Mouse (Mus musculus): ENCODE measurements around the gene Armc10. TPM values are rescaled to one million over a fixed set of nuclear protein-coding genes. Genes with fewer than 3 reads are reported as not detected.

Gene Armc10
- polyA plus RNA-seq (2015; fragmentation: Nextera tagmentation; extraction: Ambion mirVana): 25.5 and 27.8 TPM in 2 replicates

DNA sequence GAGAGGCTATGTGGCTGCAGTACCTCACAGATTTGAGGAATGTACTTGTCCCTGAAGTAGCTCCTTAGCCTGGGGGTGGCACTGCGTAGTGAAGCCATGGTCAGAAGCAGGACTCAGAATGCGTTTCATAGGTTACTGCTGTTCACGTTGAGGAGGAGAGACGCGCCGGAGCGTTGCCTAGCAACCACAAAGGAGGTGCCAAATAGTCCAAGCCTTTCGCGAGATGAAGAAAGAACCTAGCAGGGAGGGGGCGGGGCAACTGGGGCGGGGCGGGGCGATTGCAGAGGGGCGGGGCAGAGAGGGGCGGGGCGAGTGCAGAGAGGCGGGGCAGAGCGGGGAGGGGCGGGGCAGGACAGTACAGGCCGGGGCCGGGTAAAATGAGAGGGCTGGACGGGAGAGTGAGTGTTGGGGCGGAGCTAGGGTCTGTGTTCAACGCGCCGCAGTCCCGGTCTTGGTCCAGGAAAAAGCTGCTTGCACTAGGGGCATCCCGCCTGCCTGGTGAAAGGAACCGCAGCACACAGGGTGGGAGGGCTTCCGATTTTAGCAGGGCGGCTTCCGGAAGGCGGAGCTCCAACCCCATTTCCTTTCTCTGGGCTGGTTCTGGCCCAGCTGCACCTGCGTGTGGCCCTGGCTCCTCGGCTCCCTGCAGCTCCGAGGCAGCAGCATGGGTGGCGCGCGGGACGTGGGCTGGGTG is at the start of gene Armc10, which contains the start of gene Fbxl13:
TSS of gene Armc10 (plus strand) at position 375 of the 694 bp plus-strand sequence.
TSS of gene Fbxl13 (minus strand) at position 196 of the 694 bp plus-strand sequence.

DNA sequence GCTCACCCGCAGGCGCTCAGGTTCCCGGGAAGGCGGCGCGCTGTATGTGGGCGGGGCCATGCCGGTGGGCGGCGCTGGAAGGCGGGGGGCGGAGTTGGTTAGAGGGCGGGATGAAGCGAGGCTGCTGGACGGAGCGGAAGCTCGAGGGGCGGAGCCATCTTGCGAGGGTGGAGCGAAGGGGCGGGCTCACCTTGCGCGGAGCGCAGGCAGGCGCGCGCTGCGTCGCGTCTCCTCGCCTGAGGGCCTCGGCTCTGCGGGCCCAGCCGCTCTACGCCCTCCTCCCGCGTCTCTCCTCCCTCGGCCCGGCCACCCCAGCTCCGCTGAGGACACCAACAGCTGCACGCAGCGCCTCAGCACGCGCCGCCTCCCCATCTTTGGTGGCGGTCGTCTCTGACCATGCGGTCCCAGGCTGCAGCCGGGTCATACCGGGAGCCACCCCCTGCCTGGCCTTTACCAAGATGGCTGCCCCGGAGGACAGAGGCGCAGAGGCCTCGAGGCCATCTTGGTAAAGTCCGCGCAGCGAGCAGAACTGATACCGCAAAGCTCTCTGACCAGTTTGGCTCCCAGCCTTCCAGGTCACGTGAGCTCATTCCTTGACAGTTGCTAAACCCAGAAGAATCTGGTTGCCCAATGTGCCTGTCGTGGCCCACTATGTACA is 55.9 kb downstream of the Armc10 start, which contains the start of gene Napepld:
TSS of gene Napepld (minus strand) at position 46 of the 658 bp plus-strand sequence.

Other genes starting within 250 kb of the Armc10 start
- gene Ccdc146, start 221.1 kb upstream of the Armc10 start, polyA plus RNA-seq (2015; fragmentation: Nextera tagmentation; extraction: Ambion mirVana): 1.0 and 1.2 TPM in 2 replicates
- 9.2 and 10.6 TPM in 2 replicates for gene Fam185a, start 220.9 kb upstream of the Armc10 start, polyA plus RNA-seq (2015; fragmentation: Nextera tagmentation; extraction: Ambion mirVana)
- 4.3 and 5.6 TPM in 2 replicates for gene Lrrc17, start 102.3 kb upstream of the Armc10 start, polyA plus RNA-seq (2015; fragmentation: Nextera tagmentation; extraction: Ambion mirVana)
- 0.19 and 0.53 TPM in 2 replicates for gene Fbxl13, start 179 bp upstream of the Armc10 start, polyA plus RNA-seq (2015; fragmentation: Nextera tagmentation; extraction: Ambion mirVana)
- gene Napepld, start 55.6 kb downstream of the Armc10 start, polyA plus RNA-seq (2015; fragmentation: Nextera tagmentation; extraction: Ambion mirVana): 2.0 and 2.3 TPM in 2 replicates
- 67.9 and 68.3 TPM in 2 replicates for gene Pmpcb, start 91.3 kb downstream of the Armc10 start, polyA plus RNA-seq (2015; fragmentation: Nextera tagmentation; extraction: Ambion mirVana)
- gene Dnajc2, start 139.4 kb downstream of the Armc10 start, polyA plus RNA-seq (2015; fragmentation: Nextera tagmentation; extraction: Ambion mirVana): 66.4 and 71.3 TPM in 2 replicates
- 166 and 173 TPM in 2 replicates for gene Psmc2, start 139.5 kb downstream of the Armc10 start, polyA plus RNA-seq (2015; fragmentation: Nextera tagmentation; extraction: Ambion mirVana)
- gene Slc26a5, start 219.8 kb downstream of the Armc10 start, polyA plus RNA-seq (2015; fragmentation: Nextera tagmentation; extraction: Ambion mirVana): 0.27 and 0.46 TPM in 2 replicates